Mouse (Mus musculus) stomach, postnatal 0 days (tissue): ENCODE results near the gene Brf1.

Experiments used
- CTCF ChIP-seq: IDR thresholded peaks from 2 replicates; pipeline ENCODE4 v1.5.1; 2016; ENCODE audit warnings: antibody characterized with exemption, low read depth, mild to moderate bottlenecking, moderate library complexity
- EP300 ChIP-seq: optimal IDR thresholded peaks from 2 replicates; pipeline ENCODE3; 2016; ENCODE audit warnings: antibody characterized with exemption

- TF ChIP-seq CTCF (no peak), EP300 (no peak)
Observed at GRCm38 (mm10) chr12:112940238-112940637, 60.3 kb downstream of the Brf1 start.
